Mouse (Mus musculus): ENCODE data around the gene Nqo2. TPM values are rescaled to one million over a fixed set of nuclear protein-coding genes. Genes with fewer than 3 reads are reported as not detected.
A peak's percentile ranks its signal among the peaks of the same experiment; 100 is the strongest.
"Not testable (repeated sequence)": the region's sequence is repeated elsewhere in the genome, so short reads cannot be mapped to it uniquely, and the experiment has no call there.

Nqo2 gene
- total RNA-seq (2018; cell fraction: chromatin; rRNA removed) = 10 to 100 TPM in 15 of 26 experiments, 1 to 10 TPM in 11; 2.1 to 36.1 (median 11.8) TPM
- 10 to 100 TPM; 31.0 to 57.5 (median 36.6) TPM for total RNA-seq (2018; cell fraction: cytosol; rRNA removed)
- total RNA-seq (2018; cell fraction: nucleus; rRNA removed) = 10 to 100 TPM in 23 of 26 experiments, 1 to 10 TPM in 3; 6.5 to 51.2 (median 16.8) TPM
- 31.7 to 46.3 TPM (median 42.0 TPM) in 3 replicates for polyA plus RNA-seq (2018)

DNA sequence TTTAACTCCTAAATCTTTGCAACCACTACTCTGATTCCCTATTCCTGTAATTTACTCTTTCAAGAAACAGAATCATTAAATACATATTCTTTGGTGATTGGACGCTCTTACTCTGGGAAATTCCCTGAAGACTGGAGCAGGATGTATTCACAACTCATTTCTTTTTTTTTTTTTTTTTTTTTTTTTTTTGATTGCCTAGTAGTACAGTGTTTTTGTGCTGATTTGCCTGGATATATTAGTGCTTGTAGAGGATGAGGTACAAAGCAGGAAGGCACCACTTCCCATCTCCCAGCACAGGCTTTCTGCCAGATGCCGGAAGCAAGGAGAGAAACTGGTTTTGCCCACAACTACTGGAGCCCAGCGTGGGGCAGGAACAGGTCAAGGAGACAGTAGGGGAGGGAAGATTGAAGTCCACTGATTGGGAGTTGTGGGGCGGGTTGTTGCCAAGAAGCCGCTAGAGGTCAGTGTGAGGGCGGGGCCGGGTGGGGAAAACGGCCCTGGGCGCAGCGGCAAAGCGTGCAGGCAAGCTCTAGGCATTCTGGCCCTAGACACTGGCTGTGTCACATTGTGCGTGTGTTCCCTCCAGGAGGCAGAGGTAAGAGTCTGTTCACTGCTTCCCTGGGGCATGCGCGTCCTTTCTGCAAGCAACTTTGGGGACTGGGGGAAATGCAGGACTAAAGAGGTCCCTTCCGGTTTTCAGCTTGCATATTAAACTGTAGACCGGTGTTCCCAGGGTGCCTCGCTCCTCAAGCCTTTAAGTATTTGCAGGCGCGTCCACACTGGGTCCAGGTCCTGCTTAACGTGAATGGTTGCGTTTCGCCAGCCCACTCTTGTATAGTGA, at the start of gene Nqo2:
TSS of gene Nqo2 (plus strand) at position 482 of the 841 bp plus-strand sequence.
- Histone ChIP-seq H3K4me3 (ENCODE audit: inconsistent target) (peak within 1 kb of the TSS; percentile 79), H3K79me2 (ENCODE audit: inconsistent target) (peaks cover 41% of the 10 kb centered on the region), H3K36me3 (ENCODE audit: inconsistent target) (no peaks in the 10 kb centered on the region), H3K27ac (peak within 1 kb of the TSS; percentile 87)
- whole genome bisulfite sequencing (ENCODE audit: missing documents) = under 1% methylated on average over 21 of the region's 22 CpGs

DNA sequence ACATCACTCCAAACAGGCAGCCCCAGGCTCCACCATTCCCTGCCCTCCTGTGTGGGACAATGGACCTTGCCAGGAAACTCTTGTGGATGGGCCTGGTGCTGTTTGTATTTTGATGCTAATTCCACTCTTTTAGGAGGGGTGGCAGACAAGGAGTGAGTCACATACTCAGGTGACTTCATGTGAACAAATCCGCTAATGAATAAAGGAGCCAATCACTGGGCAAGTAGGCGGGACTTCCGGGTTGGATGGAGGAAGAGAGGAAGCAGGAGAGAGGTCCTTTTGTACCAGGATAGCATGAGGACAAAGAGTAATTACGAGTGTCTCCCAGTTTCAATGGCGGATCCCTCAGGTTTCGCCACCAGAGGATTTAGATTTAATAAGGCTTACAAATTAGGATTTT, 43.4 kb upstream of the Nqo2 start:
- WGBS (ENCODE audit: missing documents) = 97% methylated on average over 6 of the region's 6 CpGs
- Histone ChIP-seq H3K36me3 (ENCODE audit: inconsistent target) (peaks cover 96% of the 10 kb centered on the region), H3K4me3 (ENCODE audit: inconsistent target) (no peak overlapping the region), H3K27ac (no peak overlapping the region), H3K79me2 (ENCODE audit: inconsistent target) (no peaks in the 10 kb centered on the region; the same call in 1 of the 2 replicates)

DNA sequence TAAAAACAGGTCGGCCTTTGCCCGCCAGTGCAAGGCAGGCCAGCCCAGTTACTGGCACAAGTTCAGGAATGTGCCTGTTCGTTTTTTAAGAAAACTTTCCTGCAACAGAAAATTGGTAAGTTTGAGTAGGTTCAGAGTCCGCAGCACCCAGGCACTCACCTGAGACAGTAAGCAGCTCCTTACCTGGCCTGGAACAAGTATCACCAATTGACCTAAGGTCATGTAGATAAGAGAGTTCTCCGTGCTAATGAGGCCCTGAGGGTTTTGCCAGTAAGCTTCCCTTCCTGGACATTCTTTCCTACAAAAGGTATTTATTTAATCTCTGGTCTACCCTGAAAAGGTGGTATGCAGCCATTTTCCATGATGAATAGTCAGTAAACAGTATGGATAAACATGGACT, 42.8 kb upstream of the Nqo2 start:
- Histone ChIP-seq H3K27ac (no peak overlapping the region), H3K4me3 (ENCODE audit: inconsistent target) (no peak overlapping the region), H3K36me3 (ENCODE audit: inconsistent target) (peaks cover 89% of the 10 kb centered on the region), H3K79me2 (ENCODE audit: inconsistent target) (peaks cover 6% of the 10 kb centered on the region)
- WGBS (ENCODE audit: missing documents) = 96% methylated on average over 4 of the region's 5 CpGs

DNA sequence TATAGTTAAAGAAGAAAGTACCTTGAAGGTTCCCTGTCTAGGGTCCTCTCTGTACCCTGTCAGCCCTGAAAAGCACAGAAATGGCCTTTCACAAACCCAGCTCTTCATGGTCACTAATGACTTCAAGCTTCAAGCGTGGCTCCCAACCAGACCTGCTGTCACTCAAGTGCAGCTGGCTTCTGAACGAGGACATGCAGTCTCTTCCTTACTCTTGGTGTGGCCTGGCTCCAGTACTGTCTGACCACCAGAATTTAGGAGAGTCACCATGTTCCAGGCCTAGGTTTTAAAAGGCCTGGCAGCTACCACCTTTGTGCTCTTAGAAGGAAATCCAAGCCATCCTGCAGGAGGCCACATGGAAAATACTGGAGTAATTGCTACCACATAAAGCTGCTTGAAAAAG, 34.2 kb upstream of the Nqo2 start:
- Histone ChIP-seq H3K27ac (peak overlapping the region; percentile 89), H3K4me3 (ENCODE audit: inconsistent target) (no peak overlapping the region), H3K79me2 (ENCODE audit: inconsistent target) (peaks cover 84% of the 10 kb centered on the region), H3K36me3 (ENCODE audit: inconsistent target) (peaks cover 39% of the 10 kb centered on the region)
- WGBS (ENCODE audit: missing documents) = 87% methylated on average over 2 of the region's 2 CpGs

DNA sequence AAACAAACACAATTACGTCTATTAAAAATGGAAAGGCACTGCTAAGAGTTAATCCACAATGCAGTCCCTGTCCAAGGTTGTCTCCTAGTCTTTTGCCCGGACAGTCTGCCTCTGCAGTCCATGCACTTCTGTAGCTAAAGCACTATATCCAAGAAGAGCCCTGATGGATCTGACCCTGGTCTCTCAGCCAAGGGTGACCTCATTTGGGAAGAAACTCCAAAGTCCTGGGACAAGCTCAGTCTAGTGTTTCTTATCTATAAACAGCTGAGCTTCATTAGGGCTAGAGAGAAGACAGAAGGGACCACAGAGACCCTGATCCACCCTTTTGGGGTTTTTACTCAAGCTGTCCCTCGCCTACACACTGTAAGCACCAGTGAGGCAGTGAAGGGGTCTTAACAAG, 33.6 kb upstream of the Nqo2 start:
- Histone ChIP-seq H3K79me2 (ENCODE audit: inconsistent target) (peaks cover 89% of the 10 kb centered on the region), H3K36me3 (ENCODE audit: inconsistent target) (peaks cover 33% of the 10 kb centered on the region), H3K27ac (peak overlapping the region; percentile 89), H3K4me3 (ENCODE audit: inconsistent target) (no peak overlapping the region)
- 98% methylated on average over 3 of the region's 3 CpGs for WGBS (ENCODE audit: missing documents)

DNA sequence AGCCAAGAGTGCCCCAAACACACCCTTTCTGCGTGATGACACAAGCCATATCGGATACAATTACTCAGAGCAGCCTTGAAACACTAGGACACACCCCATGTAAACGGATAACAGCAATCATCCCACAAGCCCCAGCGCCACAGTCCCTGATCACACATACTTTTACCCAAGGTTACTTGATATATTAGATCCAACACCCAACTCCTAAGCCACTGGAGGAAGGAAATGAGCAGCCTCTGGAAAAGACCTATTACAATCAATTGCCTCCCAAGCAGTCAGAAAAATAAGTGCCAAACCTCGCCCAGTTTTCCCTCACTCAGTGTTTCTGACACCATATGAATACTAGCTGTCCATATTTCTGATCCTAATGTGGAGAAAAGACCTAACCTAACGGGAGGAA, 29.7 kb upstream of the Nqo2 start:
- Histone ChIP-seq H3K79me2 (ENCODE audit: inconsistent target) (peaks cover 65% of the 10 kb centered on the region), H3K4me3 (ENCODE audit: inconsistent target) (peak overlapping the region; percentile 68), H3K36me3 (ENCODE audit: inconsistent target) (peaks cover 11% of the 10 kb centered on the region; the same call in 1 of the 2 replicates), H3K27ac (peak overlapping the region; percentile 89)
- 94% methylated on average over 6 of the region's 6 CpGs for WGBS (ENCODE audit: missing documents)

DNA sequence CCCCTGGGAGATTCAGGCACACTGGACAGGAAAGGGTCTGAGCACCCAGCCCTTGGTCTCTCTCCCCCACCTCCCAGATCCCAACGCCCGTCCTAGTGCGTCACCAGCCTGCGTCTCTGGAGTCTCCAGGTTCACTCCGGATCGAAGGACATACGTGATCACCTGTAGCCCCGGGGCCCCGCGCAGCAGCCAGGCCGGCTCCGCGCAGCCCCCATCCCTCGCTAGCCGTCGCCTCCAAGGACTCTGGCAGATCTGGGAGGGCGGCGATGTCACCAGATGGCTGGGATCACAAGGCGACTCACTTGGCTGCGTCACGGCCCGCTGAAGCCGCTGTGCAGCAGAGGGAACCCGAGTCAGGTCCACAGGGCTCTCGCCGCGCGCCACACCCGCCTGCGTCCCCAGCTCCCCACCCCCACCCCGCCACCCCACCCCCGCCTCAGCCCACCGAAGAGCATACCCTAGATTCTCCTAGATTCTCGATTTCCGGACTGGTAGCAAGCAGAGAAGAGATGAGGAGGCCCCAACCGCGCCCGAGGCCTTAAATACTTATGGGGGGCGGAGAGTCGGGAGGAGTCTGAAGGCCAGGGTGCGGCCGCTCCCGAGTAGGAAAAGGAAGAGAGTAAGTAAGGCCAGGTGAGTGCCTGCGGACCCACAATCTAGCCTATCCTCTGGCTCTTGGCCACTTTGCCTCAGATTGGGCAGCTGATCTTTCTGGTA, 28.9 kb upstream of the Nqo2 start:
- 4% methylated on average over 33 of the region's 44 CpGs for WGBS (ENCODE audit: missing documents)
- peaks cover 4% of the 10 kb centered on the region; the same call in 1 of the 2 replicates for H3K36me3 ChIP-seq (ENCODE audit: inconsistent target)
- H3K79me2 ChIP-seq (ENCODE audit: inconsistent target) = peaks cover 56% of the 10 kb centered on the region
- H3K4me3 ChIP-seq (ENCODE audit: inconsistent target) = peak overlapping the region; percentile 68
- peak overlapping the region; percentile 89 for H3K27ac ChIP-seq

DNA sequence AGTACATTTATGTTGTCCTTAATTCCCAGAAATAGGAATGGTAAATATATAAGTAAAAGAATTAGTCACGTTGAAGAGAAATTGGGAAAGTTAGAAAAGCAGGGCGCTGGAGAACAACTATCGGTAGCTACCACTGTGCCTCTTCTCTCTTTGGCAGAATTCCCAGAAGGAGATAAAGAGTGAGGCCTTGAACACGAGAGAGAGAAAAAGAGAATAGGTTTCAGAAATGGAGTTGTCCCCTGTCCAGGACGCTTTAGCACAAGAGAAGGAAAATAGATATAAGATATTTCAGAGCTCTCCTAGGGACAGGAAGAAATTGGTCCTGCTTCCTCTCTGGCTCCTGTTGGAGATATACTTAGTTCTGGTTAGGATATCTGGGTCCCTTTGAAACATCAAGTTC, 27.3 kb upstream of the Nqo2 start:
- no peaks in the 10 kb centered on the region for H3K36me3 ChIP-seq (ENCODE audit: inconsistent target)
- no peak overlapping the region for H3K4me3 ChIP-seq (ENCODE audit: inconsistent target)
- H3K27ac ChIP-seq = no peak overlapping the region
- peaks cover 46% of the 10 kb centered on the region for H3K79me2 ChIP-seq (ENCODE audit: inconsistent target)
- WGBS (ENCODE audit: missing documents) = 98% methylated on average over 5 of the region's 5 CpGs

DNA sequence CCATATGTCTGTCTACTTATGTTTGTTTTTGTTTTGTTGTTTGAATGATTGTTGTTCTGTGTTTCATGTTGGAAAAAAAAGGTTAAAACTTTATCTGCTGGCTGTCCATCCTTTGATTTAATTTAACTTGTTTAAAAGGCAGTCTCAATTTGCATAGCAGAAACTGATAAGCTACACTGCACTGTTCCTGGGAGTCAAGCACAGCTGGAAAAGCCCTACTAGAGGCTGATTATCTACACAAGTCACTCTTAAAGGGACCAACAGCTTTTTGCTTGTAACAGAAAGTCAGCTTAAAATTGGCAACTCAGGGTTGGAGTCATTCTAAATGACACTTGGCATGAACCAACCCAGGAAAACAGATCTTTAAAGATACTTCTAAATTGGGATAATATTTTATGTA, 26.9 kb upstream of the Nqo2 start:
- not testable (repeated sequence) for H3K4me3 ChIP-seq (ENCODE audit: inconsistent target); H3K36me3 ChIP-seq (ENCODE audit: inconsistent target); H3K27ac ChIP-seq
- H3K79me2 ChIP-seq (ENCODE audit: inconsistent target) = peaks cover 41% of the 10 kb centered on the region

DNA sequence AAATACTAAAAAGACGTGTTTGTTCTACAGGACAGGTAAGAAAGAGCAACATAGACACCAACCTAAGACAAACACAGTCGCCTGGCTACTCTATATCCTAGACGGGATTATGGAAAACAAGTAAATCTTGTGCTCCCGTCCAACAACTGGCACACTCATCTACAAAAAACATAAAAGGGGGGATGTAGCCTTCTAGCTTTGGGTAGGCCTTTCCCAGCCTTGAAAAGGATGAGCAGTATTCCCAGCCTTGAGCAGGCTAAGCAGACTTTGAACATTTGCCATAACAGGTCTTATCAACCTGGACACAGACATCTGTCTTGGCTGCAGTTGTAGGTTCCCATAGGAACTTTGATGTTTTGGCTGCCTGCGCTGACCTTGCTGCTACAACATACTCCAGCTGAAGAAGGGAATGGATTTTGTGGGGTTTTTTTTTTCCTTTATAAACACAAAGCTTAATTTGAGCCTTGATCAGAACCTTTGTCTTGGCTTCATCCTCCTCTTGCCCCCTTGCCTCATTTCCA, 23.1 kb upstream of the Nqo2 start:
- no peaks in the 10 kb centered on the region for H3K36me3 ChIP-seq (ENCODE audit: inconsistent target)
- H3K4me3 ChIP-seq (ENCODE audit: inconsistent target) = no peak overlapping the region
- WGBS (ENCODE audit: missing documents) = 93% methylated on average over 5 of the region's 5 CpGs
- no peak overlapping the region for H3K27ac ChIP-seq
- peaks cover 5% of the 10 kb centered on the region; the same call in 1 of the 2 replicates for H3K79me2 ChIP-seq (ENCODE audit: inconsistent target)

DNA sequence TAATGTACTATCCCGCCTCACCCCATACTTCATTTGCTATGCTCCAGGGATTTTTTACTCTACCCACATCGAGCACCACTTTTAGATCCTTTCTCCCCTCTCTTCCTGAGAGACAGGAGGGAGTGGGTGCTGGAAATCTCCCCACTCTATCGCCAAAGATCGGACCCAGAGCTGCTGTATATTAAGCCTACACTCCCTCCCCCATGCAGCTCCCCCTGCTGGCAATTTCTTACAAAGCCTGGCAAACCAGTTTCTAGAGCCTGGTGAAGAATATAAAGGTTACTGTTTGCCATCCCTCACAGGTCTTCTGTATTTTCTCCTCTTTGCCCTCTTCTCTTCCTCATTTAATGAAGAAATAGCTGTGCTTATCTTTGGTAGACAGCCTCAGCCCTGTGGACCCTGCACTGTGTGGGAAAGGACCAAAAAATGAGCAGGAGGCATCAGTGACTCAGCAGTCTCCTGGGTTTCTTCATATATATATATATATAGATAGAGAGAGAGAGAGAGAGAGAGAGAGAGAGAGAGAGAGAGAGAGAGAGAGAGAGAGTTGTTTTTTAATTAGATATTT, 22.2 kb upstream of the Nqo2 start:
- H3K36me3 ChIP-seq (ENCODE audit: inconsistent target) = no peaks in the 10 kb centered on the region
- H3K4me3 ChIP-seq (ENCODE audit: inconsistent target) = no peak overlapping the region
- H3K27ac ChIP-seq = no peak overlapping the region
- WGBS (ENCODE audit: missing documents) = 48% methylated on average over 4 of the region's 4 CpGs
- no peaks in the 10 kb centered on the region for H3K79me2 ChIP-seq (ENCODE audit: inconsistent target)

DNA sequence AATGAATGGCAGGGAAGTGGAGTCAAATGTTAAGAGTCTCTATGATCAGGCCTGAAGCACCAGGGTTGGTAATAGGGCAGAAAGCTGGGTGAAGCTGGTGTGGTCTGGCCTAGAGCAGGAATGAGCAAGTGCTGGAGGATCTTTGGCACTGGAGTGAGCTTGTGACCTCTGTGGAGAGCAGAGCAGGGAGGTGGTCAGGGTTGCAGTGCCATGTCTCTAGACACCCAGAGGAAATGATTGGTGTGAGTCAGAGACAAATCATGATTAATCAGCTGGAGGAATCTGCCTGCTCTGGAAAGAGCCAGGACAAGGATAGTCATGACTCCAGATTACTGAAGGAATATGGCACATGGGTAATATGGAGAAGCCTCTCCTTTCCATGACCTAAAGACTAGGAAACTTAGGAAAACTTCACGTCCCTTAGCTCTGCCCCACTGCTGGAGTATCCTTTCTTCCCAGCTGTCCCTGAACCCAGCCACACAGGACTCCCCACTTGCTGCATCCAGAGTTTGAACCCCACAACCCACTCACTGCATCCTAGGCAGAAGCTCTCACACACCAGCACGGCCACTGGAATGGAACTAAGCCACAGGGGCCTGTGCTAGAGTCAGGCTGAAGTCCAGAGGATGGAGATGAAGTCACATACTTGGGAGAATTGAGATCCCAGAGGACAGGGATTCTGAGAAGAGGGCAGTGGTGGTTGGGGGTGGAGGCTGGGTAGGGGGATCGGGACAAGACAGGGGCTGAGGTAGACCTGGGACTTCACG, 13.0 kb upstream of the Nqo2 start:
- Histone ChIP-seq H3K27ac (peak overlapping the region; percentile 82), H3K36me3 (ENCODE audit: inconsistent target) (no peaks in the 10 kb centered on the region), H3K4me3 (ENCODE audit: inconsistent target) (no peak overlapping the region), H3K79me2 (ENCODE audit: inconsistent target) (no peaks in the 10 kb centered on the region)
- WGBS (ENCODE audit: missing documents) = 98% methylated on average over 4 of the region's 4 CpGs

DNA sequence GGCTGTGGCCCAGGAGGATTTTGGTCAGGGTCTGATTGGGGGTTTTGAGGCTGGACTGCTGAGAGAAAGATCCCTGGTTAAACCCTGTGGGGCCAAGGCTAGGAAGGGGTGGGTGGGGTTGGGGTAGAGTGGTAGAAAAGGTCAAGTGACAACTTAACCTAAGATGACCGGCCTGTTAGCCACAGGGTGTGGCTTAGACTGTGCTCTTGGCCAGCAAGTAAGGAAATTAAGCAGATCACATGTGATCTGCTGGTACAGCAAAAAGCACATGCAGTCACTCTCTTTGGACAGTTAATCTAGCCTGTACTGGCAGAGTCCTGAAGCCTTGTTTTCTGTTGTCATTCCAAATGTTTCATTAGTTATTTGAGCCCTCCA, 12.4 kb upstream of the Nqo2 start:
- Histone ChIP-seq H3K27ac (peak overlapping the region; percentile 82), H3K4me3 (ENCODE audit: inconsistent target) (no peak overlapping the region), H3K79me2 (ENCODE audit: inconsistent target) (no peaks in the 10 kb centered on the region), H3K36me3 (ENCODE audit: inconsistent target) (no peaks in the 10 kb centered on the region)
- WGBS (ENCODE audit: missing documents) = 60% methylated on average over 1 of the region's 1 CpGs

DNA sequence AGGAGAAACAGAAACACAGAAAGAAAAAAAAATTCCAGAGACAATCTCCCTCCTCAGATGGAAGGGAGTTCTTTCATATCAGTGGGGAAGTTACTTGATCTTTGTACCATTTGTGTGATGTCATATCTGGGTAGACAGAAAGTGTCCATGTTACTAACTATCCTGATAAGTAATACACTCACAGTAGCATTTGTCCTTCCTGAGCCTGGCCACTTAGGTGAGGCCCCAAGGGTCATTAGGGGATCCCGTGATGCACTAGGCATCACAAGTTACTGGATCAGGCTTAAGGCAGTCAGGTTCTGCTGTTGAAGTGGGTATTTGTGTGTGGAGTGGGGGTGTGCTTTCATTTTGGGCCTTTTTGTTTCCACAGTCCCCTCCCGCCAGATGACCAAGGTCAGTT, 11.5 kb upstream of the Nqo2 start:
- no peaks in the 10 kb centered on the region for H3K36me3 ChIP-seq (ENCODE audit: inconsistent target)
- H3K79me2 ChIP-seq (ENCODE audit: inconsistent target) = no peaks in the 10 kb centered on the region
- H3K27ac ChIP-seq = peak overlapping the region; percentile 82
- WGBS (ENCODE audit: missing documents) = 96% methylated on average over 2 of the region's 2 CpGs
- H3K4me3 ChIP-seq (ENCODE audit: inconsistent target) = no peak overlapping the region

Data from macrophage (primary cell).